Mouse (Mus musculus): ENCODE results near the gene Tm2d1. TPM values are rescaled to one million over a fixed set of nuclear protein-coding genes. Genes with fewer than 3 reads are reported as not detected.

The Tm2d1 gene
- polyA plus RNA-seq, 1 experiment from 2014 or later, result 113 TPM

DNA sequence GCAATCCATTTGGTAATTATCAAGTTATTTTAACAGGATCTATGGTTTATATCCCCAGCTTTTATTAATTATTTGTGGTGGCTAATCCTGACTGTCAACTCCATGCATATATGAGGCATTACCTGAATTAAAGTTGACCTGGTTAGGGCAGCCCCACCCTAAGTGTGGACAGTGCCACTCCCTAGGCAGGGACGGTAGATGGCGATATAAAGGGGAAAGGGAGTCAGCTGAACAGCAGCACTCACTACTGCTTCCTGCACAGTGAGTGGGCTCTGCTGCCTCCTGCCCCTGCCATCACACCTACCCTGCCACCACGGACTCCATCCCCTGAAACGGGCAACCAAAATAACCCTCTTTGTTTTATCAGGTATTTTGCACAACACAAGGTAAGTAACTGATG, 7.7 kb downstream of the Tm2d1 start:
- no peak overlapping the region for H3K4me3 ChIP-seq (ENCODE audit: low read depth, low read length)
- no peak overlapping the region for H3K9ac ChIP-seq (ENCODE audit: low read depth, low read length)
- H3K9me3 ChIP-seq (ENCODE audit: control insufficient read depth), result no peaks in the 10 kb centered on the region
- TF ChIP-seq CTCF (IDR thresholded peaks at IDR 0.05; ENCODE audit: low read depth), result peak; percentile 69
- no peak overlapping the region for H3K27ac ChIP-seq (ENCODE audit: low read depth, low read length)
- no peak for ATAC-seq
- no peaks in the 10 kb centered on the region for H3K4me1 ChIP-seq (replicated peaks; ENCODE audit: control insufficient read depth, insufficient read depth, low read length)
- no peak overlapping the region for H3K4me2 ChIP-seq (replicated peaks; ENCODE audit: low read depth)
- H3K27me3 ChIP-seq (replicated peaks; ENCODE audit: control insufficient read depth, insufficient read depth, low read length), result no peaks in the 10 kb centered on the region
- H3K36me3 ChIP-seq (ENCODE audit: control insufficient read depth, insufficient read depth), result peaks cover 8% of the 10 kb centered on the region; the same call in 1 of the 2 replicates
- WGBS, result 47% methylated on average over 4 of the region's 4 CpGs

DNA sequence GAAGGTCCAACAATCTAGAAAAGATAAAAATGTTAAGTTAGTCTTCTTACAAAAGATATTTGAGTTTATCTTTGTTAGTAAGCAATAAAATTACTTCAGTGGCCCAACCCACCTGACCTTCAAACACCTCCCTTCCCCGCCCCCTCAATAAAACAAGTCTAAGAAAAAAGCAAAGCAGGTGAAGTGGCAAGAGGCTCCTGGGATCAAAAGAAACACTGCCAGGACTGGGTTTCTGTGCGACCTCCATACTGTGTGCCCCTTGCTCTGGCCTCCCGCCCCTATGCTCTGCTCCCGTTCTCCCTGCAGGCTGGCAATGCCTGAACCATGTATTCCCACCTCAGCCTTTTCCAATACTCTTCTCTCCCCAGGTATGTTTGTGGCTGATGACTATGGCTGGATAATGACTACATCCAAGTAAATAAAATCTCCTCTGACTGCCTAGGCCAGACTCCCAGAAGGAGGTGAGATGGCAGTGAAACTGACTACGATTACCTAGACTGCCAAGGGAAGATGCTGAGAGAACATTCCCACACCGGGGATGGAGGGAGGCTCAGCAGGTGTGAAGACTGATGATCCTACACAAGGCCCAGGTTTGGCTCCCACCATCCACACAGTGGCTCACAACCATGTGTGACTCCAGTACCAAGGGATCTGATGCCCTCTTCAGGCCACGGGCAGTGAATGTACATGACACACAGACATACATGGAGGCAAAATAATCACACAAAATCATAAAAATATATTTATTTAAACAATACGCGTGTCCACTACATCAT, 24.9 kb downstream of the Tm2d1 start:
- Histone ChIP-seq H3K9me3 (ENCODE audit: control insufficient read depth) (no peaks in the 10 kb centered on the region), H3K36me3 (ENCODE audit: control insufficient read depth, insufficient read depth) (peaks cover 23% of the 10 kb centered on the region), H3K9ac (ENCODE audit: low read depth, low read length) (no peak overlapping the region), H3K27me3 (replicated peaks; ENCODE audit: control insufficient read depth, insufficient read depth, low read length) (no peaks in the 10 kb centered on the region), H3K4me2 (replicated peaks; ENCODE audit: low read depth) (no peak overlapping the region), H3K27ac (ENCODE audit: low read depth, low read length) (no peak overlapping the region), H3K4me1 (replicated peaks; ENCODE audit: control insufficient read depth, insufficient read depth, low read length) (no peaks in the 10 kb centered on the region), H3K4me3 (ENCODE audit: low read depth, low read length) (no peak overlapping the region)
- TF ChIP-seq CTCF (IDR thresholded peaks at IDR 0.05; ENCODE audit: low read depth), result peak; percentile 23
- peak; percentile 72; the same call in 1 of the 2 replicates for ATAC-seq
- whole genome bisulfite sequencing, result 68% methylated on average over 9 of the region's 9 CpGs

DNA sequence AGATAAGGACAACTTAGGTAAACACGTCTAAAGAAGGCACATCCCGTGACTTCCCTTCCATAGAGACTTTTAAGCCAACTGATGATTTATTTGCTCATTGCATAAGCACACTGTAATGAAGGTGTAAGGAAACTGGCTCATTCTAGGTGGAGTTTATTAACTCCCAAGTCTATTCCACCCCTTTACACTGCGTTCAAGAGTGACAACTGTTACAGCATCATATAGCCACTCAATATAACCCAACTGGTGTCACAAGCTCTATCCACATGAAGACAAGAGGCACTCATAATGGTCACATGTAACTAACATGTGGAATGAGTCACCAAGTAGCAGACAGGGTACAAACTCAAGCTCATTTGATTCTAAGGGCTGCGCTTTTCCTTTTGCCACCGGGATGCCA, 34.5 kb downstream of the Tm2d1 start:
- 50% methylated on average over 5 of the region's 5 CpGs for WGBS
- Histone ChIP-seq H3K27me3 (replicated peaks; ENCODE audit: control insufficient read depth, insufficient read depth, low read length) (peaks cover 9% of the 10 kb centered on the region; the same call in 1 of the 2 replicates), H3K27ac (ENCODE audit: low read depth, low read length) (no peak overlapping the region), H3K36me3 (ENCODE audit: control insufficient read depth, insufficient read depth) (no peaks in the 10 kb centered on the region), H3K4me1 (replicated peaks; ENCODE audit: control insufficient read depth, insufficient read depth, low read length) (0 out of 2 replicates have a peak, but pooled peaks cover 9% of the 10 kb centered on the region), H3K4me2 (replicated peaks; ENCODE audit: low read depth) (no peak overlapping the region), H3K4me3 (ENCODE audit: low read depth, low read length) (no peak overlapping the region), H3K9me3 (ENCODE audit: control insufficient read depth) (no peaks in the 10 kb centered on the region), H3K9ac (ENCODE audit: low read depth, low read length) (no peak overlapping the region)
- TF ChIP-seq CTCF (IDR thresholded peaks at IDR 0.05; ENCODE audit: low read depth), result no peak
- ATAC-seq, result peak; percentile 83

DNA sequence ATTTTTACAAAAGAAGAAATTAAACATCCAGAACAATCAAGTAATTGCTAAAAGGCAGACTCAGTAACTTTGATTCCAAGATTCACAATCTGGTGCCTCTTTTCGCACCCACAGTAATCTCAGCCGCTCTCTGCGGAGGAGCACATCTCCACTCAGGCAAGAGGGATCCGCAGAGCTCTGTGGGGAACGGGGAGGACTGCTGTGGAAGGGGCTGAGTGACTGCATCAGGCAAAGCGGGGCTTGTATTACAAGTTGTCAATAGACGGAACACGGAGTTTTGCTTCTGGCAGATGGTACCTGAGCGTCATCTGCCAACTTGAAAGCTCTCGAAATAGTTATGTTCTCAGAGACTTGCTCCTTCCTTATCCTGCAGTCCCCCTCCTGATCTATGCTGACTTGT, 37.3 kb downstream of the Tm2d1 start:
- Histone ChIP-seq H3K4me1 (replicated peaks; ENCODE audit: control insufficient read depth, insufficient read depth, low read length) (0 out of 2 replicates have a peak, but pooled peaks cover 9% of the 10 kb centered on the region), H3K9ac (ENCODE audit: low read depth, low read length) (no peak overlapping the region), H3K36me3 (ENCODE audit: control insufficient read depth, insufficient read depth) (no peaks in the 10 kb centered on the region), H3K4me3 (ENCODE audit: low read depth, low read length) (no peak overlapping the region), H3K4me2 (replicated peaks; ENCODE audit: low read depth) (no peak overlapping the region), H3K27me3 (replicated peaks; ENCODE audit: control insufficient read depth, insufficient read depth, low read length) (peaks cover 9% of the 10 kb centered on the region; the same call in 1 of the 2 replicates), H3K27ac (ENCODE audit: low read depth, low read length) (no peak overlapping the region), H3K9me3 (ENCODE audit: control insufficient read depth) (no peaks in the 10 kb centered on the region)
- WGBS, result 92% methylated on average over 10 of the region's 10 CpGs
- TF ChIP-seq CTCF (IDR thresholded peaks at IDR 0.05; ENCODE audit: low read depth), result no peak
- ATAC-seq, result no peak

DNA sequence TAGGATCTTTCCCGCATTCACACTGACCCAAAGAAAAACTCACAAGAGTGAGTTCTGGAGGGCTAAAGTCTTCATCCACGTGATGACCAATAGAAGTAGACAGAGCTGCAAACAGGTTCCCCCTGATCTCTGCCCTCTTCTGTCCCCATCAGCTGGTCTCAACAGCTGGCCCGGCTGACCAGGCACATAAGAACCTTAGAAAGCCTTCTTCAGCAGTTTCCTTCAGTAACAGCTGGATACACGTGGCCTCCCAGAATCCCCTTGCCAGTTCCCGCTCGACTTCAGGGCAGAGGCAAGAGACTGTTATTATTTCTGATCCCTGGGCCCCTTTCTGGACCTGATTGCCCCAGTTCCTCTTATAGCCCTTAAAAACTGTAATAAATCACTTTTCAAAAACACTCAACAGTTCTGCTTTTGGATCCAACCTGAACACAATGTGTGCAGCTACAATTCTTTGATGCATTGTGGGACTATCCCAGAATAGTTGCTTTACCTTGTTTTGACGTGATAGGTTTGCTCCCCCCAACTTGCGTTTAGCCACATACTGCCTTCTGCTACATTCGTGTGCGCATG, 43.0 kb downstream of the Tm2d1 start:
- H3K9me3 ChIP-seq (ENCODE audit: control insufficient read depth), result no peaks in the 10 kb centered on the region
- H3K4me3 ChIP-seq (ENCODE audit: low read depth, low read length), result no peak overlapping the region
- WGBS, result 63% methylated on average over 10 of the region's 10 CpGs
- no peaks in the 10 kb centered on the region for H3K4me1 ChIP-seq (replicated peaks; ENCODE audit: control insufficient read depth, insufficient read depth, low read length)
- peaks cover 10% of the 10 kb centered on the region; the same call in 1 of the 2 replicates for H3K27me3 ChIP-seq (replicated peaks; ENCODE audit: control insufficient read depth, insufficient read depth, low read length)
- H3K27ac ChIP-seq (ENCODE audit: low read depth, low read length), result no peak overlapping the region
- TF ChIP-seq CTCF (IDR thresholded peaks at IDR 0.05; ENCODE audit: low read depth), result no peak
- ATAC-seq, result no peak
- no peak overlapping the region for H3K4me2 ChIP-seq (replicated peaks; ENCODE audit: low read depth)
- H3K9ac ChIP-seq (ENCODE audit: low read depth, low read length), result no peak overlapping the region
- no peaks in the 10 kb centered on the region for H3K36me3 ChIP-seq (ENCODE audit: control insufficient read depth, insufficient read depth)

Data from intestine, postnatal 0 days (tissue).